Mouse (Mus musculus): ENCODE data around the gene Apom. TPM values are rescaled to one million over a fixed set of nuclear protein-coding genes. Genes with fewer than 3 reads are reported as not detected.

Gene Apom
- polyA plus RNA-seq, 1 experiment, result 0.15 TPM

GRCm38 (mm10) chr17:35120745-35121142 lies 11.1 kb downstream of the Apom start:
- Histone ChIP-seq H3K4me3 (ENCODE audit: low read depth, low read length) (peak overlapping the region; percentile 90), H3K27me3 (ENCODE audit: control insufficient read depth, insufficient read depth, low read length) (no peaks in the 10 kb centered on the region), H3K27ac (ENCODE audit: insufficient read depth, low read depth, low read length) (peak overlapping the region; percentile 36; the same call in 1 of the 2 replicates), H3K36me3 (ENCODE audit: control insufficient read depth, insufficient read depth, low read length) (peaks cover 35% of the 10 kb centered on the region), H3K4me1 (ENCODE audit: control insufficient read depth, insufficient read depth, insufficient read length, low read length) (peaks cover 9% of the 10 kb centered on the region; the same call in 1 of the 2 replicates)
- no peak for TF ChIP-seq CTCF (IDR thresholded peaks at IDR 0.05; ENCODE audit: extremely low read depth, insufficient read length, insufficient replicate concordance, low read depth, low read length)
- no peak for TF ChIP-seq POLR2A (IDR thresholded peaks at IDR 0.05; ENCODE audit: low read depth, low read length)
- under 1% methylated on average over 33 of the region's 33 CpGs for WGBS

GRCm38 (mm10) chr17:35115046-35116019 lies 16.5 kb downstream of the Apom start, which contains the start of gene Ly6g5b:
Ly6g5b (minus strand) TSS chr17:35115428.
- 85% methylated on average over 8 of the region's 8 CpGs for WGBS
- H3K27ac ChIP-seq (ENCODE audit: insufficient read depth, low read depth, low read length), result no peak within 1 kb of the TSS
- no peaks in the 10 kb centered on the region for H3K27me3 ChIP-seq (ENCODE audit: control insufficient read depth, insufficient read depth, low read length)
- H3K4me3 ChIP-seq (ENCODE audit: low read depth, low read length), result no peak within 1 kb of the TSS
- H3K4me1 ChIP-seq (ENCODE audit: control insufficient read depth, insufficient read depth, insufficient read length, low read length), result no peaks in the 10 kb centered on the region
- H3K36me3 ChIP-seq (ENCODE audit: control insufficient read depth, insufficient read depth, low read length), result peaks cover 44% of the 10 kb centered on the region
- peak; percentile 42; the same call in 1 of the 2 replicates for TF ChIP-seq CTCF (IDR thresholded peaks at IDR 0.05; ENCODE audit: extremely low read depth, insufficient read length, insufficient replicate concordance, low read depth, low read length)
- TF ChIP-seq POLR2A (IDR thresholded peaks at IDR 0.05; ENCODE audit: low read depth, low read length), result no peak

GRCm38 (mm10) chr17:35111774-35112173 lies 20.1 kb downstream of the Apom start:
- H3K4me3 ChIP-seq (ENCODE audit: low read depth, low read length), result no peak overlapping the region
- no peak overlapping the region for H3K27ac ChIP-seq (ENCODE audit: insufficient read depth, low read depth, low read length)
- H3K27me3 ChIP-seq (ENCODE audit: control insufficient read depth, insufficient read depth, low read length), result no peaks in the 10 kb centered on the region
- H3K4me1 ChIP-seq (ENCODE audit: control insufficient read depth, insufficient read depth, insufficient read length, low read length), result no peaks in the 10 kb centered on the region
- TF ChIP-seq POLR2A (IDR thresholded peaks at IDR 0.05; ENCODE audit: low read depth, low read length), result no peak
- TF ChIP-seq CTCF (IDR thresholded peaks at IDR 0.05; ENCODE audit: extremely low read depth, insufficient read length, insufficient replicate concordance, low read depth, low read length), result no peak
- H3K36me3 ChIP-seq (ENCODE audit: control insufficient read depth, insufficient read depth, low read length), result peaks cover 24% of the 10 kb centered on the region
- 74% methylated on average over 9 of the region's 9 CpGs for WGBS

GRCm38 (mm10) chr17:35108097-35108496 lies 23.8 kb downstream of the Apom start, which contains the start of gene Ly6g5c:
Ly6g5c (plus strand) TSS chr17:35108279.
- no peaks in the 10 kb centered on the region for H3K27me3 ChIP-seq (ENCODE audit: control insufficient read depth, insufficient read depth, low read length)
- H3K4me1 ChIP-seq (ENCODE audit: control insufficient read depth, insufficient read depth, insufficient read length, low read length), result peaks cover 8% of the 10 kb centered on the region; the same call in 1 of the 2 replicates
- WGBS, result 84% methylated on average over 6 of the region's 6 CpGs
- no peak within 1 kb of the TSS for H3K27ac ChIP-seq (ENCODE audit: insufficient read depth, low read depth, low read length)
- H3K4me3 ChIP-seq (ENCODE audit: low read depth, low read length), result no peak within 1 kb of the TSS
- peaks cover 2% of the 10 kb centered on the region; the same call in 1 of the 2 replicates for H3K36me3 ChIP-seq (ENCODE audit: control insufficient read depth, insufficient read depth, low read length)
- TF ChIP-seq POLR2A (IDR thresholded peaks at IDR 0.05; ENCODE audit: low read depth, low read length) (no peak), CTCF (IDR thresholded peaks at IDR 0.05; ENCODE audit: extremely low read depth, insufficient read length, insufficient replicate concordance, low read depth, low read length) (no peak)

GRCm38 (mm10) chr17:35106522-35106921 lies 25.3 kb downstream of the Apom start:
- Histone ChIP-seq H3K36me3 (ENCODE audit: control insufficient read depth, insufficient read depth, low read length) (peaks cover 17% of the 10 kb centered on the region), H3K4me1 (ENCODE audit: control insufficient read depth, insufficient read depth, insufficient read length, low read length) (peaks cover 11% of the 10 kb centered on the region), H3K27me3 (ENCODE audit: control insufficient read depth, insufficient read depth, low read length) (no peaks in the 10 kb centered on the region), H3K4me3 (ENCODE audit: low read depth, low read length) (no peak overlapping the region), H3K27ac (ENCODE audit: insufficient read depth, low read depth, low read length) (no peak overlapping the region)
- WGBS, result 58% methylated on average over 3 of the region's 3 CpGs
- TF ChIP-seq CTCF (IDR thresholded peaks at IDR 0.05; ENCODE audit: extremely low read depth, insufficient read length, insufficient replicate concordance, low read depth, low read length), result no peak
- TF ChIP-seq POLR2A (IDR thresholded peaks at IDR 0.05; ENCODE audit: low read depth, low read length), result no peak

GRCm38 (mm10) chr17:35105740-35106389 lies 26.0 kb downstream of the Apom start:
- Histone ChIP-seq H3K27ac (ENCODE audit: insufficient read depth, low read depth, low read length) (no peak overlapping the region), H3K27me3 (ENCODE audit: control insufficient read depth, insufficient read depth, low read length) (no peaks in the 10 kb centered on the region), H3K4me1 (ENCODE audit: control insufficient read depth, insufficient read depth, insufficient read length, low read length) (peaks cover 12% of the 10 kb centered on the region), H3K36me3 (ENCODE audit: control insufficient read depth, insufficient read depth, low read length) (peaks cover 23% of the 10 kb centered on the region), H3K4me3 (ENCODE audit: low read depth, low read length) (no peak overlapping the region)
- TF ChIP-seq CTCF (IDR thresholded peaks at IDR 0.05; ENCODE audit: extremely low read depth, insufficient read length, insufficient replicate concordance, low read depth, low read length) (peak; percentile 53; the same call in 1 of the 2 replicates), POLR2A (IDR thresholded peaks at IDR 0.05; ENCODE audit: low read depth, low read length) (no peak)
- WGBS, result 30% methylated on average over 13 of the region's 13 CpGs
